Mouse (Mus musculus): ENCODE results near the gene Anxa4. TPM values are rescaled to one million over a fixed set of nuclear protein-coding genes. Genes with fewer than 3 reads are reported as not detected.

Anxa4 gene
- polyA plus RNA-seq, 1 experiment: 27.8 TPM

- TF ChIP-seq POLR2A (IDR thresholded peaks at IDR 0.05; ENCODE audit: control insufficient read depth, extremely low read depth, insufficient read depth, low read length, poor library complexity) (no peak), CTCF (IDR thresholded peaks at IDR 0.05; ENCODE audit: borderline replicate concordance, control insufficient read depth, extremely low read depth, insufficient read depth, low read length, poor library complexity) (peak; percentile 90)
- 1% methylated on average over 5 of the region's 5 CpGs for WGBS
- H3K27ac ChIP-seq (ENCODE audit: control insufficient read depth, insufficient read depth, low read length): no peak overlapping the region
- no peaks in the 10 kb centered on the region for H3K36me3 ChIP-seq (ENCODE audit: control insufficient read depth, insufficient read depth, low read length)
- no peaks in the 10 kb centered on the region for H3K4me1 ChIP-seq (replicated peaks; ENCODE audit: control insufficient read depth, insufficient read depth, low read length)
- peak; percentile 70 for DNase-seq
- H3K27me3 ChIP-seq (ENCODE audit: control insufficient read depth, insufficient read depth, low read length): no peaks in the 10 kb centered on the region
- H3K4me3 ChIP-seq (ENCODE audit: control insufficient read depth, insufficient read depth, low read length): no peak overlapping the region
These were observed 13.2 kb upstream of the Anxa4 start for GRCm38 (mm10) chr6:86806455-86807086.

GRCm38 (mm10) chr6:86804646-86805045 is 11.3 kb upstream of the Anxa4 start:
- H3K27me3 ChIP-seq (ENCODE audit: control insufficient read depth, insufficient read depth, low read length): no peaks in the 10 kb centered on the region
- 95% methylated on average over 3 of the region's 3 CpGs for WGBS

DNA sequence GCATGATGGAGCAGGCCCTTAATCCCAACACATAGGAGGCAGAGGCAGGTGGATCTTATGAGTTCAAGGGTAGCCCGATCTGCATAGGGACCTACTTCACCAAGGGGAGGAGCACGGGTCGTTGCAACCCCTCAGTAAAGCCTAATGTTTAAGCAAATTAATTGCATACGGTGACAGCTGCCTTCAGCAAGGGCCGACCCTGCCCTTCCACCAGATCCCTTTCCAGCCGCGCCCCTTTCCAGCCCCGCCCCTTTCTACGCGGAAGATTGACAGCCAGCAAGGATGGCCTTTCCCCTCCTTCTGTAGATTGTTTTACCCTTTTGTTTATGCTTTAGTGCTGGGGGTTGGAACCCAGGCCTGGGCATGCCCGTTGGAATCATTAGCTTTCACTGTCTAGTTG is 8.0 kb upstream of the Anxa4 start:
- H3K27ac ChIP-seq (ENCODE audit: control insufficient read depth, insufficient read depth, low read length): no peak overlapping the region
- 74% methylated on average over 11 of the region's 11 CpGs for WGBS
- H3K27me3 ChIP-seq (ENCODE audit: control insufficient read depth, insufficient read depth, low read length): no peaks in the 10 kb centered on the region
- no peak for DNase-seq
- no peak overlapping the region for H3K4me3 ChIP-seq (ENCODE audit: control insufficient read depth, insufficient read depth, low read length)
- no peaks in the 10 kb centered on the region for H3K4me1 ChIP-seq (replicated peaks; ENCODE audit: control insufficient read depth, insufficient read depth, low read length)
- no peaks in the 10 kb centered on the region for H3K36me3 ChIP-seq (ENCODE audit: control insufficient read depth, insufficient read depth, low read length)
- TF ChIP-seq POLR2A (IDR thresholded peaks at IDR 0.05; ENCODE audit: control insufficient read depth, extremely low read depth, insufficient read depth, low read length, poor library complexity) (no peak), CTCF (IDR thresholded peaks at IDR 0.05; ENCODE audit: borderline replicate concordance, control insufficient read depth, extremely low read depth, insufficient read depth, low read length, poor library complexity) (no peak)

More at GRCm38 (mm10) chr6:86804646-86805045, 11.3 kb upstream of the Anxa4 start:
- Histone ChIP-seq H3K27ac (ENCODE audit: control insufficient read depth, insufficient read depth, low read length) (no peak overlapping the region), H3K36me3 (ENCODE audit: control insufficient read depth, insufficient read depth, low read length) (no peaks in the 10 kb centered on the region), H3K4me1 (replicated peaks; ENCODE audit: control insufficient read depth, insufficient read depth, low read length) (no peaks in the 10 kb centered on the region), H3K4me3 (ENCODE audit: control insufficient read depth, insufficient read depth, low read length) (no peak overlapping the region)
- no peak for DNase-seq
- TF ChIP-seq POLR2A (IDR thresholded peaks at IDR 0.05; ENCODE audit: control insufficient read depth, extremely low read depth, insufficient read depth, low read length, poor library complexity) (no peak), CTCF (IDR thresholded peaks at IDR 0.05; ENCODE audit: borderline replicate concordance, control insufficient read depth, extremely low read depth, insufficient read depth, low read length, poor library complexity) (no peak)

- Histone ChIP-seq H3K4me3 (ENCODE audit: control insufficient read depth, insufficient read depth, low read length) (no peak overlapping the region), H3K27ac (ENCODE audit: control insufficient read depth, insufficient read depth, low read length) (no peak overlapping the region), H3K36me3 (ENCODE audit: control insufficient read depth, insufficient read depth, low read length) (no peaks in the 10 kb centered on the region), H3K4me1 (replicated peaks; ENCODE audit: control insufficient read depth, insufficient read depth, low read length) (no peaks in the 10 kb centered on the region), H3K27me3 (ENCODE audit: control insufficient read depth, insufficient read depth, low read length) (no peaks in the 10 kb centered on the region)
- no peak for TF ChIP-seq POLR2A (IDR thresholded peaks at IDR 0.05; ENCODE audit: control insufficient read depth, extremely low read depth, insufficient read depth, low read length, poor library complexity)
- no peak for TF ChIP-seq CTCF (IDR thresholded peaks at IDR 0.05; ENCODE audit: borderline replicate concordance, control insufficient read depth, extremely low read depth, insufficient read depth, low read length, poor library complexity)
- 96% methylated on average over 3 of the region's 3 CpGs for WGBS
- no peak for DNase-seq
These were observed 7.1 kb upstream of the Anxa4 start for GRCm38 (mm10) chr6:86800467-86800866.

DNA sequence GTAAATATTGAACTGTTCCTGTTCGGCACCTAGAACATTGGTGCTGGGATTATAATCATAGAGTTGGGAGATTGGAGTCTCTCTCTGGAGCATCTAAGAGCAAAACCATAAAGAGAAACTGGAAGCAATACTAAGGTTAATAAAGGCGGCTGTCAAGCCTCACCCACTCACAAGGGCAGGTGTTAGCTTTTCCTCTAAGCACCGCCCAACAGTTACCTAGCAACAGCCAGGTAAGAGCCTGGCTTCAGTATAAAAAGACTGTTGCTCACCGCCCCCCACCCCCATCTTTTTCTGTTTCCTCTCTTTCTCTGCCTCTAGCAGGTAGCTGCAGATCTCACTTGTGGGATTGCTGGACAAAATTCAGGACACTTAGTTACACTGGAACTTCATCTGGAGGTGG is 4.1 kb upstream of the Anxa4 start:
- 85% methylated on average over 4 of the region's 4 CpGs for WGBS
- TF ChIP-seq POLR2A (IDR thresholded peaks at IDR 0.05; ENCODE audit: control insufficient read depth, extremely low read depth, insufficient read depth, low read length, poor library complexity) (no peak), CTCF (IDR thresholded peaks at IDR 0.05; ENCODE audit: borderline replicate concordance, control insufficient read depth, extremely low read depth, insufficient read depth, low read length, poor library complexity) (no peak)
- Histone ChIP-seq H3K4me3 (ENCODE audit: control insufficient read depth, insufficient read depth, low read length) (no peak overlapping the region), H3K36me3 (ENCODE audit: control insufficient read depth, insufficient read depth, low read length) (no peaks in the 10 kb centered on the region), H3K27ac (ENCODE audit: control insufficient read depth, insufficient read depth, low read length) (no peak overlapping the region), H3K4me1 (replicated peaks; ENCODE audit: control insufficient read depth, insufficient read depth, low read length) (peaks cover 14% of the 10 kb centered on the region), H3K27me3 (ENCODE audit: control insufficient read depth, insufficient read depth, low read length) (no peaks in the 10 kb centered on the region; the same call in 1 of the 2 replicates)
- DNase-seq: no peak

DNA sequence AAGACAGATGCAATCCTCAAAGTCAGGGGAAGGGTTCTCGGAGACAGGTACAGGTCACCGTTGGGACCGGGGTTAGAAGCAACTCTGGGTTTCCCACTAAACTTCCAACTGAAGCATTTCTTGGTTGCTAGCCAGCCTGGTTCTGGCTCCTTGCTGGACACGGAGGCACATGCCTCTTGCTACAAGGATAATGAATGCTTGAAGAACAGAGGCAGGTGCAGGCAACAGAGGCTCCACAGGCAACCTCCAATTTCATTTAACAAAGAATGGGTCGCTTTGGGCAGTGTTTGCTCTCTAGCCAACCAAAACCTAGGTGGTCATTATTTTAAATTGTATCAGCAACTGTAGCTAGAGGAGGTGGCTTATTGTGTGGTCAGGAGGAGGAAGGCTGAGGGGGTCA is 573 bp upstream of the Anxa4 start:
- Histone ChIP-seq H3K4me3 (ENCODE audit: control insufficient read depth, insufficient read depth, low read length) (no peak overlapping the region; the same call in 1 of the 2 replicates), H3K27ac (ENCODE audit: control insufficient read depth, insufficient read depth, low read length) (no peak overlapping the region), H3K36me3 (ENCODE audit: control insufficient read depth, insufficient read depth, low read length) (no peaks in the 10 kb centered on the region), H3K4me1 (replicated peaks; ENCODE audit: control insufficient read depth, insufficient read depth, low read length) (peaks cover 16% of the 10 kb centered on the region), H3K27me3 (ENCODE audit: control insufficient read depth, insufficient read depth, low read length) (no peaks in the 10 kb centered on the region; the same call in 1 of the 2 replicates)
- no peak for TF ChIP-seq CTCF (IDR thresholded peaks at IDR 0.05; ENCODE audit: borderline replicate concordance, control insufficient read depth, extremely low read depth, insufficient read depth, low read length, poor library complexity)
- no peak for TF ChIP-seq POLR2A (IDR thresholded peaks at IDR 0.05; ENCODE audit: control insufficient read depth, extremely low read depth, insufficient read depth, low read length, poor library complexity)
- WGBS: 76% methylated on average over 5 of the region's 5 CpGs
- no peak for DNase-seq

Measured in thymus, adult 2 months (tissue).